Mouse (Mus musculus) MEL (cell line): ENCODE data around the gene Hira. TPM values are rescaled to one million over a fixed set of nuclear protein-coding genes. Genes with fewer than 3 reads are reported as not detected.
A peak's percentile ranks its signal among the peaks of the same experiment; 100 is the strongest.

ENCODE experiments used
- DNase-seq: peaks from one replicate; pipeline ENCODE4 v3.0.0; 2011; ENCODE audit warnings: low read depth, low spot score
- H3K27ac ChIP-seq: 2 replicates; pipeline ENCODE4 v1.5.1; 2012; ENCODE audit warnings: low read depth, mild to moderate bottlenecking, control low read depth, low read length, moderate library complexity; ENCODE audit not compliant: control insufficient read depth
- H3K27me3 ChIP-seq, 2 experiments: fragments of 150-350 bp in 1 of 2; sonication (generic) in 1 of 2; 2 replicates each; pipeline ENCODE4 v1.6.1; 2012; ENCODE audit warnings: low read length in 2 of 2, mild to moderate bottlenecking in 2 of 2, improper control_type of control experiment in 1 of 2, moderate library complexity in 1 of 2; ENCODE audit not compliant: insufficient read depth in 2 of 2, control insufficient read depth in 1 of 2
- H3K36me3 ChIP-seq, 2 experiments: 2 replicates each; pipeline ENCODE4 v1.6.1; 2012 to 2014; ENCODE audit warnings: low read length in 2 of 2, improper control_type of control experiment in 1 of 2, inconsistent platforms in 1 of 2, mild to moderate bottlenecking in 1 of 2; ENCODE audit not compliant: insufficient read depth in 2 of 2, control insufficient read depth in 1 of 2
- H3K4me1 ChIP-seq, 2 experiments: fragments of 150-350 bp in 1 of 2; sonication (generic) in 1 of 2; 2 replicates each; pipeline ENCODE4 v1.6.1; 2012; ENCODE audit warnings: low read length in 2 of 2, improper control_type of control experiment in 1 of 2, mild to moderate bottlenecking in 1 of 2; ENCODE audit not compliant: insufficient read depth in 2 of 2, control insufficient read depth in 1 of 2
- H3K4me3 ChIP-seq, 2 experiments: fragments of 150-350 bp in 1 of 2; sonication (generic) in 1 of 2; 2 replicates each; pipeline ENCODE4 v1.5.1; 2012; ENCODE audit warnings: low read depth in 2 of 2, low read length in 2 of 2, mild to moderate bottlenecking in 2 of 2, moderate library complexity in 2 of 2, control low read depth in 1 of 2, improper control_type of control experiment in 1 of 2; ENCODE audit not compliant: control insufficient read depth in 1 of 2, insufficient read depth in 1 of 2
- H3K79me2 ChIP-seq: 2 replicates; pipeline ENCODE4 v1.6.1; 2012; ENCODE audit warnings: mild to moderate bottlenecking, low read length, moderate library complexity; ENCODE audit not compliant: control insufficient read depth, poor library complexity, insufficient read depth
- H3K9ac ChIP-seq: 2 replicates; pipeline ENCODE4 v1.6.1; 2012; ENCODE audit warnings: low read depth, mild to moderate bottlenecking, control low read depth, low read length, moderate library complexity; ENCODE audit not compliant: control insufficient read depth, poor library complexity, severe bottlenecking
- H3K9me3 ChIP-seq: fragments of 150-350 bp; sonication (generic); replicated peaks from 2 replicates; pipeline ENCODE4 v1.6.1; 2012; ENCODE audit warnings: mild to moderate bottlenecking, low read length, improper control_type of control experiment, moderate library complexity; ENCODE audit not compliant: insufficient read depth
- BHLHE40 ChIP-seq: IDR thresholded peaks from 2 replicates; pipeline ENCODE4 v1.6.1; 2012; ENCODE audit warnings: low read depth, mild to moderate bottlenecking, inconsistent platforms, low read length, improper control_type of control experiment, borderline replicate concordance
- CHD1 ChIP-seq: IDR thresholded peaks from 2 replicates; pipeline ENCODE4 v1.6.1; 2012; ENCODE audit warnings: low read depth, mild to moderate bottlenecking, inconsistent platforms, low read length, improper control_type of control experiment
- CHD2 ChIP-seq: IDR thresholded peaks from 2 replicates; pipeline ENCODE4 v1.6.1; 2011; ENCODE audit warnings: low read length, improper control_type of control experiment
- CTCF ChIP-seq, 3 experiments: IDR thresholded peaks in 2 of 3; conservative IDR thresholded peaks in 1 of 3; 2 replicates each; pipeline ENCODE4 v1.5.1; 2011 to 2012; ENCODE audit warnings: low read length in 3 of 3, low read depth in 2 of 3, mild to moderate bottlenecking in 2 of 3, improper control_type of control experiment in 1 of 3, inconsistent platforms in 1 of 3, mixed read lengths in 1 of 3, moderate library complexity in 1 of 3; ENCODE audit not compliant: control insufficient read depth in 1 of 3, insufficient read depth in 1 of 3, poor library complexity in 1 of 3, severe bottlenecking in 1 of 3
- GABPA ChIP-seq: IDR thresholded peaks from 2 replicates; pipeline ENCODE4 v1.6.1; 2012; ENCODE audit warnings: low read depth, mild to moderate bottlenecking, inconsistent platforms, low read length, improper control_type of control experiment, moderate library complexity
- HCFC1 ChIP-seq: IDR thresholded peaks from 2 replicates; pipeline ENCODE4 v1.6.1; 2012; ENCODE audit warnings: low read depth, mild to moderate bottlenecking, inconsistent platforms, low read length, improper control_type of control experiment, moderate library complexity
- KAT2A ChIP-seq: conservative IDR thresholded peaks from 2 replicates; pipeline ENCODE4 v1.6.1; 2012; ENCODE audit warnings: low read depth, low read length, improper control_type of control experiment, inconsistent platforms
- MAFK ChIP-seq: IDR thresholded peaks from 2 replicates; pipeline ENCODE4 v1.6.1; 2011; ENCODE audit warnings: low read depth, mild to moderate bottlenecking, low read length, improper control_type of control experiment, borderline replicate concordance
- MAX ChIP-seq: IDR thresholded peaks from 2 replicates; pipeline ENCODE4 v1.6.1; 2011; ENCODE audit warnings: low read length, improper control_type of control experiment
- MAZ ChIP-seq: IDR thresholded peaks from 2 replicates; pipeline ENCODE4 v1.6.1; 2012; ENCODE audit warnings: low read depth, mild to moderate bottlenecking, inconsistent platforms, low read length, improper control_type of control experiment
- MEF2A ChIP-seq: IDR thresholded peaks from 2 replicates; pipeline ENCODE4 v1.6.1; 2014; ENCODE audit warnings: low read depth, mild to moderate bottlenecking, inconsistent platforms, low read length, improper control_type of control experiment; ENCODE audit not compliant: poor library complexity, insufficient replicate concordance, severe bottlenecking; ENCODE audit errors: extremely low read depth
- MXI1 ChIP-seq: IDR thresholded peaks from 2 replicates; pipeline ENCODE4 v1.6.1; 2011; ENCODE audit warnings: mild to moderate bottlenecking, low read depth, low read length, improper control_type of control experiment
- MYB ChIP-seq: IDR thresholded peaks from 2 replicates; pipeline ENCODE4 v1.6.1; 2011; ENCODE audit warnings: mild to moderate bottlenecking, low read depth, low read length, improper control_type of control experiment
- NELFE ChIP-seq: IDR thresholded peaks from 2 replicates; pipeline ENCODE4 v1.6.1; 2011; ENCODE audit warnings: low read depth, low read length, improper control_type of control experiment
- NRF1 ChIP-seq: IDR thresholded peaks from 2 replicates; pipeline ENCODE4 v1.6.1; 2014; ENCODE audit warnings: low read depth, mild to moderate bottlenecking, inconsistent platforms, low read length, improper control_type of control experiment, moderate library complexity; ENCODE audit not compliant: poor library complexity, insufficient read depth, severe bottlenecking
- POLR2A ChIP-seq, 2 experiments: IDR thresholded peaks; 2 replicates each; pipeline ENCODE4 v1.6.1; 2011 to 2012; ENCODE audit warnings: low read length in 2 of 2, mild to moderate bottlenecking in 2 of 2, control low read depth in 1 of 2, improper control_type of control experiment in 1 of 2, low read depth in 1 of 2, moderate library complexity in 1 of 2; ENCODE audit not compliant: control insufficient read depth in 1 of 2, insufficient read depth in 1 of 2, poor library complexity in 1 of 2
- POLR2AphosphoS2 ChIP-seq: IDR thresholded peaks from 2 replicates; pipeline ENCODE4 v1.6.1; 2011; ENCODE audit warnings: low read length, improper control_type of control experiment
- RAD21 ChIP-seq: IDR thresholded peaks from 2 replicates; pipeline ENCODE4 v1.6.1; 2011; ENCODE audit warnings: mild to moderate bottlenecking, low read depth, low read length, improper control_type of control experiment
- SMC3 ChIP-seq: IDR thresholded peaks from 2 replicates; pipeline ENCODE4 v1.6.1; 2011; ENCODE audit warnings: low read depth, low read length, improper control_type of control experiment
- TBP ChIP-seq: IDR thresholded peaks from 2 replicates; pipeline ENCODE4 v1.8.0; 2011; ENCODE audit warnings: low read depth, low read length, improper control_type of control experiment
- TCF12 ChIP-seq: IDR thresholded peaks from 2 replicates; pipeline ENCODE4 v1.6.1; 2014; ENCODE audit warnings: low read depth, mild to moderate bottlenecking, inconsistent platforms, low read length, improper control_type of control experiment, moderate library complexity
- USF1 ChIP-seq: IDR thresholded peaks from 2 replicates; pipeline ENCODE4 v1.6.1; 2014; ENCODE audit warnings: low read depth, mild to moderate bottlenecking, inconsistent platforms, low read length, improper control_type of control experiment, moderate library complexity
- ZMIZ1 ChIP-seq: IDR thresholded peaks from 2 replicates; pipeline ENCODE4 v1.6.1; 2012; ENCODE audit warnings: low read depth, mild to moderate bottlenecking, inconsistent platforms, low read length, improper control_type of control experiment, moderate library complexity
- polyA plus RNA-seq, 2 experiments: library from polyadenylated mRNA; stranded (reverse) in 1 of 2; unstranded in 1 of 2; fragments of >175 nt in 1 of 2; fragments of >200 nt in 1 of 2; gene quantifications; 2 replicates each; pipeline versions ENCODE4 v1.2.1 to v1.2.4; 2012; ENCODE audit warnings: low replicate concordance in 2 of 2, low read depth in 1 of 2; ENCODE audit not compliant: insufficient read length in 2 of 2, insufficient read depth in 1 of 2, missing spikeins in 1 of 2
- total RNA-seq: library from RNA; depleted of rRNA; stranded (reverse); fragments of 300-350 nt; gene quantifications from 2 replicates; pipeline ENCODE4 v1.2.3, GENCODE M21; 2012

The Hira gene
- total and polyA plus RNA-seq, 3 experiments = 40.9 to 203 TPM; not detected in 1

- TF ChIP-seq CTCF (IDR thresholded peaks at IDR 0.05 in 2 of 3, conservative IDR thresholded peaks at IDR 0.05 in 1 of 3; ENCODE audit: control insufficient read depth in 1 of 3, insufficient read depth in 1 of 3, low read depth in 2 of 3, low read length in 3 of 3, poor library complexity in 1 of 3, severe bottlenecking in 1 of 3) = peak in 1 of 3 experiments; percentile 20; a peak in 1 of 6 replicates
- no peak for TF ChIP-seq KAT2A
- Histone ChIP-seq H3K4me1 (peaks cover 4% of the 10 kb centered on the region in 2 experiments; a peak in 2 of 4 replicates), H3K9me3 (no peaks in the 10 kb centered on the region), H3K27ac (no peak overlapping the region), H3K79me2 (peaks cover 6% of the 10 kb centered on the region), H3K27me3 (no peaks in the 10 kb centered on the region), H3K9ac (no peak overlapping the region), H3K4me3 (no peak overlapping the region), H3K36me3 (peaks cover 9 to 20% of the 10 kb centered on the region in 2 experiments)
- DNase-seq = no peak
Measured at GRCm38 (mm10) chr16:18833486-18833885, 43.4 kb upstream of the Hira start.

- Histone ChIP-seq H3K27me3 (no peaks in the 10 kb centered on the region), H3K9ac (peak overlapping the region; percentile 8; the same call in 1 of the 2 replicates), H3K36me3 (peaks cover 9 to 12% of the 10 kb centered on the region in 2 experiments)
Measured at GRCm38 (mm10) chr16:18836073-18836467, 40.8 kb upstream of the Hira start.

GRCm38 (mm10) chr16:18836468-18837208 lies 40.2 kb upstream of the Hira start, which contains the start of the genes 2510002D24Rik and Gm28539:
Gene 2510002D24Rik, plus strand, starts transcription at chr16:18836578.
Gene Gm28539, plus strand, starts transcription at chr16:18836584.
- Histone ChIP-seq H3K4me1 (peaks cover 4% of the 10 kb centered on the region in 2 experiments; a peak in 2 of 4 replicates), H3K27ac (peak within 1 kb of the TSS; percentile 53), H3K9ac (peak within 1 kb of the TSS; percentile 86), H3K9me3 (no peaks in the 10 kb centered on the region), H3K4me3 (peak within 1 kb of the TSS; percentile 90 to 92), H3K79me2 (peaks cover 6% of the 10 kb centered on the region), H3K27me3 (no peaks in the 10 kb centered on the region), H3K36me3 (peaks cover 7 to 9% of the 10 kb centered on the region in 2 experiments)
- peak; percentile 96 for DNase-seq
- TF ChIP-seq POLR2A (IDR thresholded peaks at IDR 0.05; ENCODE audit: control insufficient read depth in 1 of 2, insufficient read depth in 1 of 2, low read depth in 1 of 2, low read length in 2 of 2, poor library complexity in 1 of 2) = peak; percentile 81 to 90
- peak; percentile 75 for TF ChIP-seq HCFC1
- 0 out of 2 replicates have a peak, but pooled peaks have one; percentile 51 for TF ChIP-seq ZMIZ1
- no peak for TF ChIP-seq BHLHE40
- TF ChIP-seq TBP = peak; percentile 26; the same call in 1 of the 2 replicates
- no peak for TF ChIP-seq MEF2A
- TF ChIP-seq MXI1 = no peak; the same call in 1 of the 2 replicates
- no peak for TF ChIP-seq CHD1
- no peak for TF ChIP-seq RAD21
- peak; percentile 78 for TF ChIP-seq MAZ
- 0 out of 2 replicates have a peak, but pooled peaks have one; percentile 23 for TF ChIP-seq MAX
- peak; percentile 84 for TF ChIP-seq NELFE
- TF ChIP-seq POLR2AphosphoS2 = peak; percentile 81; the same call in 1 of the 2 replicates
- TF ChIP-seq GABPA = no peak
- no peak for TF ChIP-seq MYB
- peak; percentile 26 for TF ChIP-seq CHD2
- 0 out of 2 replicates have a peak, but pooled peaks have one; percentile 20 for TF ChIP-seq TCF12
- no peak for TF ChIP-seq MAFK

More at GRCm38 (mm10) chr16:18836073-18836467, 40.8 kb upstream of the Hira start:
- DNase-seq = no peak
- peaks cover 4% of the 10 kb centered on the region in 2 experiments; a peak in 2 of 4 replicates for H3K4me1 ChIP-seq
- H3K4me3 ChIP-seq = peak overlapping the region; percentile 90 to 92
- H3K9me3 ChIP-seq = no peaks in the 10 kb centered on the region
- TF ChIP-seq USF1 (no peak), MAZ (no peak), SMC3 (no peak), NRF1 (no peak), POLR2AphosphoS2 (no peak), GABPA (no peak), ZMIZ1 (no peak)
- TF ChIP-seq, all 39 proteins: peak for 0
- Histone ChIP-seq H3K79me2 (peaks cover 6% of the 10 kb centered on the region), H3K27ac (no peak overlapping the region)
